Mouse (Mus musculus) cerebellum, adult 2 months (tissue): ENCODE results near the gene Ercc1. TPM values are rescaled to one million over a fixed set of nuclear protein-coding genes. Genes with fewer than 3 reads are reported as not detected.

Experiments
- DNase-seq, 2 experiments: peaks; one replicate each; pipeline ENCODE4 v3.0.0; 2021
- H3K27ac ChIP-seq: fragments of 200-500 bp; 2 replicates; pipeline ENCODE4 v1.5.1; 2012; ENCODE audit warnings: low read length, control low read depth, inconsistent platforms; ENCODE audit not compliant: insufficient read depth
- H3K27me3 ChIP-seq: fragments of 200-500 bp; 2 replicates; pipeline ENCODE4 v1.6.1; 2012; ENCODE audit warnings: inconsistent platforms, mild to moderate bottlenecking, low read length, moderate library complexity; ENCODE audit not compliant: control insufficient read depth, insufficient read depth
- H3K4me1 ChIP-seq: fragments of 200-500 bp; 2 replicates; pipeline ENCODE4 v1.6.1; 2011; ENCODE audit warnings: low read length; ENCODE audit not compliant: control insufficient read depth, insufficient read depth
- H3K4me3 ChIP-seq: fragments of 200-500 bp; replicated peaks from 2 replicates; pipeline ENCODE3; 2011; ENCODE audit warnings: mild to moderate bottlenecking, low read depth, low read length, control low read depth; ENCODE audit not compliant: insufficient read depth
- CTCF ChIP-seq: fragments of 200-500 bp; IDR thresholded peaks from 2 replicates; pipeline ENCODE4 v1.5.1; 2011; ENCODE audit warnings: low read depth, mild to moderate bottlenecking, control low read depth, low read length, moderate library complexity, borderline replicate concordance; ENCODE audit not compliant: insufficient read depth
- POLR2A ChIP-seq: fragments of 200-500 bp; IDR thresholded peaks from 2 replicates; pipeline ENCODE4 v1.6.1; 2011; ENCODE audit warnings: low read length, control low read depth, borderline replicate concordance; ENCODE audit not compliant: insufficient read depth
- WGBS: fragments of 180-500 bp; shearing (Covaris S2); methylation state at CpG from one replicate; pipeline ENCODE4 v1.1.7; 2018; 5-methylcytosine and 5-hydroxymethylcytosine counted together
- polyA plus RNA-seq: library from polyadenylated mRNA; depleted of rRNA; stranded (reverse); fragments of >200 nt; gene quantifications from 2 replicates; pipeline ENCODE4 v1.2.3, GENCODE M21; 2012

The Ercc1 gene
- polyA plus RNA-seq, 1 experiment = 52.2 TPM

- H3K4me1 ChIP-seq = peaks cover 3% of the 10 kb centered on the region; the same call in 1 of the 2 replicates
Observed at GRCm38 (mm10) chr7:19301461-19302263, 42.9 kb upstream of the Ercc1 start.

GRCm38 (mm10) chr7:19302264-19303045 lies 42.1 kb upstream of the Ercc1 start:
- TF ChIP-seq CTCF (no peak), POLR2A (no peak)
- no peak for DNase-seq
- Histone ChIP-seq H3K27me3 (peaks cover 2% of the 10 kb centered on the region; the same call in 1 of the 2 replicates), H3K4me1 (peaks cover 3% of the 10 kb centered on the region; the same call in 1 of the 2 replicates), H3K27ac (no peak overlapping the region), H3K4me3 (peak overlapping the region; percentile 62)
- 52% methylated on average over 13 of the region's 13 CpGs for WGBS

More at GRCm38 (mm10) chr7:19301461-19302263, 42.9 kb upstream of the Ercc1 start:
- peak overlapping the region; percentile 62 for H3K4me3 ChIP-seq
- peaks cover 2% of the 10 kb centered on the region; the same call in 1 of the 2 replicates for H3K27me3 ChIP-seq
- no peak overlapping the region for H3K27ac ChIP-seq
- TF ChIP-seq POLR2A (no peak), CTCF (no peak)
- peak in 1 of 2 experiments; percentile 53 for DNase-seq
- WGBS = 6% methylated on average over 16 of the region's 16 CpGs

DNA sequence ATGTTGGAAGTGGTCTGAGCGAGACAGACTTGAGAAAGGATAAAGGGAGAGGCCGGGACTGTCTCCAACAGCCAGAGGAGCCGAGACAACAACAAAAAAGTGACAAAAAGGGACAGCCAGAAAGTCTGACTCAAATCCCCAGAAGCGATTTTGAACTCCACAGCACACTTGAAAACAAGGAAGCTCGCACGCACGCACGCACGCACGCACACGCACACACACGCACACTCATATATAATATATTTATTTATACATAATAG lies 41.6 kb upstream of the Ercc1 start:
- Histone ChIP-seq H3K4me1 (peaks cover 5% of the 10 kb centered on the region; the same call in 1 of the 2 replicates), H3K4me3 (no peak overlapping the region), H3K27ac (no peak overlapping the region), H3K27me3 (peaks cover 2% of the 10 kb centered on the region; the same call in 1 of the 2 replicates)
- WGBS = 90% methylated on average over 12 of the region's 12 CpGs
- DNase-seq = no peak
- TF ChIP-seq CTCF (no peak), POLR2A (no peak)

DNA sequence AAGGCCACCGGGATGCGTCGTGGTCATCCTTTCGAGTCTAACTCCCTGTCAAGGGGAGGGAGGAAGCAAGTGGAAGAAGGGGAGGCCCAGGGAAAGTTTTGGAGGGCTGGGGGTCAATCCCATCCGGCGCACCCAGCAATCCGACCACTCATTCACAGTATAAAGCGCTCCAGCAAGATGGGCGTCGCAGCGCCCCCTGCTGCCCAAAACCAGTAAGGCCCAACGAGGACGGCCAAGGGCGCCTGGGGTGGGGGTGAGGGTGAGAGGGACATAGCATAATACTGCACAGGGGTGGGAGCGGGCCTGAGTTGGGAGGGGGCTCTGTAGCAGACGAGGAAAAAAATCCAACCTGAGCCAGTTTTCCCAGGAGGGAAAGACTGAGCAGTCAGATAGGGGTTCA lies 40.8 kb upstream of the Ercc1 start:
- peaks cover 2% of the 10 kb centered on the region; the same call in 1 of the 2 replicates for H3K27me3 ChIP-seq
- H3K4me1 ChIP-seq = peaks cover 5% of the 10 kb centered on the region; the same call in 1 of the 2 replicates
- no peak overlapping the region for H3K27ac ChIP-seq
- peak overlapping the region; percentile 53 for H3K4me3 ChIP-seq
- WGBS = 1% methylated on average over 16 of the region's 16 CpGs
- no peak for TF ChIP-seq POLR2A
- TF ChIP-seq CTCF = peak; percentile 81
- DNase-seq = peak; percentile 78 to 89

DNA sequence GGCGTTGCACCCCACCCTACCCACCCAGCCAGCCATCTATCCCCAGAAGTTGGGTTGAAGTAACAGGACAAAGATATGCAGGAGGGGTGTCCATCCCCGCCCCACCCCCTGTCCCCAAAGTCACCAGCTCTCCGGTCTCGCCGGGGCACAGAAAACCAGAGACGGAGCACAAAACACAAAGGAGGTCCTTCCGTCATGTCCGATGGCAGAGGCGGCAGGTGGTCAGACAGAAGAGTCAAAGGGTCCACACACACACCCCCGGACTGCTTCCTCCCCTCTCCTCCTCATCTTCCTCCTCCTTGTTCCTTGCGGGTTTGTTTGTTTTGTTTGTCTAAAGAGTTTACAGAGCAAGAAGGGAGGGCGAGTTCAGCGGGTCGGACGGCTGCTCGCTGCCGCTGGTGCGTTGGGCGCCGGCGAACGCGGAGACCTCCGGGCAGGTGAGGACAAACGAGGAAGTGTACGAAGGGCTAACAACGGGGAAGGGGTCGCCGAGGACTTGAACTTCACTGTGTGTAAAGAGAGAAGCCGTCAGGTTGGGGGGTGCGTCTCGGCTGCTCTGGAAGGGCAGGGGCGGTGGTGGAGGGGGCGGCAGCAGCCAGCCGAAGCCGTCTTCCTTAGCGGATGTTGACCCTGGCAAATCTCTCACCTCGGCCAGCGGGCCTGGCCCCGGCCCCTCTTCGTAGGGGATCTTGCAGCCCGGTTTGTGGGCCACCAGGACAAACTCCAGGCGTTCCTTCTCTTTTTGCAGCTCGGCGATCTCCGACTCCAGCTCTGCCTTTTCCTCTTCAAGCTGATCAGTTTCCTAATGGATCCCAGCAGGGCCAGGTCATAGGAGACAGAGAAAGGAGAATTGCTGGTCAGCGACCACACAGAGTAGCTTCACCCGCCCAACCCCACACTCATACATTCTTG lies 39.8 kb upstream of the Ercc1 start:
- peak overlapping the region; percentile 34 for H3K4me3 ChIP-seq
- TF ChIP-seq CTCF (no peak), POLR2A (no peak)
- H3K27me3 ChIP-seq = peaks cover 2% of the 10 kb centered on the region; the same call in 1 of the 2 replicates
- H3K4me1 ChIP-seq = peaks cover 5% of the 10 kb centered on the region; the same call in 1 of the 2 replicates
- H3K27ac ChIP-seq = no peak overlapping the region
- DNase-seq = no peak
- WGBS = 4% methylated on average over 48 of the region's 48 CpGs

GRCm38 (mm10) chr7:19305413-19305735 lies 39.2 kb upstream of the Ercc1 start:
- WGBS = 15% methylated on average over 6 of the region's 6 CpGs
- Histone ChIP-seq H3K27me3 (peaks cover 2% of the 10 kb centered on the region; the same call in 1 of the 2 replicates), H3K4me3 (no peak overlapping the region), H3K4me1 (peaks cover 5% of the 10 kb centered on the region; the same call in 1 of the 2 replicates), H3K27ac (no peak overlapping the region)
- DNase-seq = no peak
- TF ChIP-seq POLR2A (no peak), CTCF (no peak)
